Mouse (Mus musculus) cortical plate, adult 2 months (tissue): Measurements from ENCODE around the gene C2cd4a.

ENCODE experiments used
- CTCF ChIP-seq: fragments of 200-500 bp; IDR thresholded peaks from 2 replicates; pipeline ENCODE4 v1.5.1; 2011; ENCODE audit warnings: mild to moderate bottlenecking, control low read depth, low read length; ENCODE audit not compliant: insufficient read depth; ENCODE audit errors: extremely low read depth
- POLR2A ChIP-seq: fragments of 200-500 bp; IDR thresholded peaks from 2 replicates; pipeline ENCODE4 v1.6.1; 2011; ENCODE audit warnings: mild to moderate bottlenecking, low read length, control low read depth; ENCODE audit not compliant: insufficient read depth; ENCODE audit errors: extremely low read depth

- TF ChIP-seq CTCF (no peak), POLR2A (no peak)
These were observed 39.7 kb downstream of the C2cd4a start for GRCm38 (mm10) chr9:67792405-67792804.
